Mouse (Mus musculus): ENCODE measurements around the gene Plppr4. TPM values are rescaled to one million over a fixed set of nuclear protein-coding genes. Genes with fewer than 3 reads are reported as not detected.

The Plppr4 gene
- total RNA-seq, 4 experiments from 2014 or later = 234 to 255 (median 241) TPM

DNA sequence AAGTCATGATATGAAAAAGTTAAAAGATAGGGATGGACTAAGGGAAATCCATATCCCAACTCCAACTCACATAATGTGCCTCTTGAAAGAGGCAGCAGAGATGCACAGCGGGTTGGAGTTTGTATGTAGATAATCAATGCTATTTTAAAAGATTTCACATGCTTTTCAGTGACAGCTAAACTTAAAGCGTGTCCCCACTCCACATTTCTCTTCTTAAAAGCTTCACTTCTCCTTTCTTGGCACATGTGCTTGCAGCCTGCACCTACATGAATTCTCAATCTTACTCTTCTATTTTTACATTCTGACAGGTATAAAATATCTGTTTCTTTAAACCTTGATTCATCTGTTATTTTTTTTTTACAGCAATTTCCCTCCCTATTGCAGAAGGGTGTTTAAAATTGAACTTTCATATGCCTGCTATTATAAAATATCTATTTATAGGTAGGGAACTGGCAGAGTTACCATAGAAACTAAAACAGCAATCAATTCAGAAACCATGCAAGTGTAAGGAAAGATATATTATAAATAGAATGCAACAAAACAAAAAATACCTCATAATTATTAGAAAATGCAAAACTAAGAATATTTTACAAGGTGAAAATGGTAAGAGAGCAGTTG lies 66.3 kb downstream of the Plppr4 start:
- DNase-seq (ENCODE audit: low spot score in 2 of 2) = no peak

Small RNAs within 50 kb of the gene (microRNA-seq; reads per million reads assigned to microRNA genes)
- gene Gm22408 = 0 reads per million in 2 experiments

Other genes with a start within 250 kb of the Plppr4 start
- gene Plppr5, start 214.0 kb upstream of the Plppr4 start, total RNA-seq (2022) = 10 to 100 TPM; 28.4 to 32.6 (median 31.0) TPM

Data from layer of hippocampus, adult 8-10 months (tissue).